Mouse (Mus musculus) testis, adult 2 months (tissue): ENCODE results near the gene Gm13289.
"Not testable (repeated sequence)": the region's sequence is repeated elsewhere in the genome, so short reads cannot be mapped to it uniquely, and the experiment has no call there.

Source experiments
- CTCF ChIP-seq: fragments of 200-500 bp; IDR thresholded peaks from 2 replicates; pipeline ENCODE4 v1.5.1; 2012; ENCODE audit warnings: low read depth, mild to moderate bottlenecking, inconsistent platforms, low read length, moderate library complexity; ENCODE audit not compliant: control insufficient read depth, insufficient read depth, insufficient replicate concordance
- POLR2A ChIP-seq: fragments of 200-500 bp; IDR thresholded peaks from 2 replicates; pipeline ENCODE4 v1.6.1; 2012; ENCODE audit warnings: low read depth, mild to moderate bottlenecking, inconsistent platforms, low read length, moderate library complexity; ENCODE audit not compliant: control insufficient read depth

- TF ChIP-seq POLR2A, CTCF: not testable (repeated sequence)
Observed at GRCm38 (mm10) chr4:88785409-88785808, 8.7 kb downstream of the Gm13289 start, which contains the start of gene Gm13276.
